Mouse (Mus musculus) effector memory CD4-positive, alpha-beta T cell, adult 7 months (primary cell): ENCODE results near the gene Fmnl1. TPM values are rescaled to one million over a fixed set of nuclear protein-coding genes. Genes with fewer than 3 reads are reported as not detected.

ENCODE experiments used
- polyA plus RNA-seq: library from polyadenylated mRNA; unstranded; fragments of 100-300 nt; shearing (Covaris generic); gene quantifications from one replicate; pipeline ENCODE4 v1.2.1, GENCODE M21; 2017

The Fmnl1 gene
- polyA plus RNA-seq = 143 TPM

GRCm38 (mm10) chr11:103170494-103171285, at the start of gene Fmnl1:
TSS of gene Fmnl1 (plus strand) at chr11:103171107.

GRCm38 (mm10) chr11:103131701-103132575, 39.0 kb upstream of the Fmnl1 start, which contains the start of gene Hexim2:
TSS of gene Hexim2 (plus strand) at chr11:103132429.

GRCm38 (mm10) chr11:103208458-103208857, 37.6 kb downstream of the Fmnl1 start, which contains the start of gene 1700023F06Rik:
TSS of gene 1700023F06Rik (minus strand) at chr11:103208558.

GRCm38 (mm10) chr11:103217790-103218516, 47.0 kb downstream of the Fmnl1 start, which contains the start of gene Spata32:
TSS of gene Spata32 (minus strand) at chr11:103218432.

Other genes with a start within 250 kb of the Fmnl1 start
- gene Kif18b, start 246.0 kb upstream of the Fmnl1 start, polyA plus RNA-seq = 0.89 TPM
- gene C1ql1, start 224.4 kb upstream of the Fmnl1 start, polyA plus RNA-seq = not detected
- 72.9 TPM for gene Nmt1, start 142.9 kb upstream of the Fmnl1 start, polyA plus RNA-seq
- gene Dcakd, start 142.8 kb upstream of the Fmnl1 start, polyA plus RNA-seq = 8.9 TPM
- gene Plcd3, start 69.4 kb upstream of the Fmnl1 start, polyA plus RNA-seq = 2.5 TPM
- 44.4 TPM for gene Acbd4, start 69.4 kb upstream of the Fmnl1 start, polyA plus RNA-seq
- gene Hexim1, start 54.9 kb upstream of the Fmnl1 start, polyA plus RNA-seq = 8.9 TPM
- 5.9 TPM for gene Hexim2, start 38.7 kb upstream of the Fmnl1 start, polyA plus RNA-seq
- gene 1700023F06Rik, start 37.5 kb downstream of the Fmnl1 start, polyA plus RNA-seq = not detected
- gene Spata32, start 47.3 kb downstream of the Fmnl1 start, polyA plus RNA-seq = not detected
- gene Map3k14, start 96.4 kb downstream of the Fmnl1 start, polyA plus RNA-seq = 160 TPM
- gene Arhgap27, start 192.6 kb downstream of the Fmnl1 start, polyA plus RNA-seq = 49.0 TPM
- gene Plekhm1, start 241.6 kb downstream of the Fmnl1 start, polyA plus RNA-seq = 24.9 TPM